Mouse (Mus musculus): Measurements from ENCODE around the gene Olfr638. TPM values are rescaled to one million over a fixed set of nuclear protein-coding genes. Genes with fewer than 3 reads are reported as not detected.
"Not testable (repeated sequence)": the region's sequence is repeated elsewhere in the genome, so short reads cannot be mapped to it uniquely, and the experiment has no call there.

Gene Olfr638
- not detected for total RNA-seq (2021)
- long read RNA-seq, experiment 1, result 0 reads
- long read RNA-seq, experiment 2, result 0 reads

GRCm38 (mm10) chr7:103998446-103998845 is at the start of gene Olfr638:
Olfr638 (plus strand) TSS chr7:103998746.
- no peak for DNase-seq (ENCODE audit: low spot score)

- DNase-seq (ENCODE audit: low spot score), result not testable (repeated sequence)
Observed at GRCm38 (mm10) chr7:103966873-103967272, 31.7 kb upstream of the Olfr638 start.

GRCm38 (mm10) chr7:103970852-103971251 is 27.7 kb upstream of the Olfr638 start, which contains the start of gene Olfr635:
Olfr635 (plus strand) TSS chr7:103971152.
- no peak for DNase-seq (ENCODE audit: low spot score)

GRCm38 (mm10) chr7:103971782-103972181 is 26.8 kb upstream of the Olfr638 start:
- DNase-seq (ENCODE audit: low spot score), result no peak

- no peak for DNase-seq (ENCODE audit: low spot score)
Observed at GRCm38 (mm10) chr7:103999124-103999523, 578 bp downstream of the Olfr638 start.

GRCm38 (mm10) chr7:104017203-104017602 is 18.7 kb downstream of the Olfr638 start, which contains the start of gene Olfr639:
Olfr639 (minus strand) TSS chr7:104017303.
- no peak for DNase-seq (ENCODE audit: low spot score)

GRCm38 (mm10) chr7:104018953-104019352 is 20.4 kb downstream of the Olfr638 start:
- DNase-seq (ENCODE audit: low spot score), result no peak

- DNase-seq (ENCODE audit: low spot score), result no peak
Observed at GRCm38 (mm10) chr7:104021651-104022050, 23.1 kb downstream of the Olfr638 start.

GRCm38 (mm10) chr7:104025473-104025872 is 26.9 kb downstream of the Olfr638 start, which contains the start of gene Olfr640:
Olfr640 (minus strand) TSS chr7:104025573.
- DNase-seq (ENCODE audit: low spot score), result no peak

- no peak for DNase-seq (ENCODE audit: low spot score)
Observed at GRCm38 (mm10) chr7:104026978-104027377, 28.4 kb downstream of the Olfr638 start.

- no peak for DNase-seq (ENCODE audit: low spot score)
Observed at GRCm38 (mm10) chr7:104035145-104035544, 36.6 kb downstream of the Olfr638 start, which contains the start of gene Olfr641. Olfr641 (plus strand) TSS chr7:104035445.

GRCm38 (mm10) chr7:104050745-104051144 is 52.2 kb downstream of the Olfr638 start:
- DNase-seq (ENCODE audit: low spot score), result no peak

GRCm38 (mm10) chr7:104052566-104052965 is 54.0 kb downstream of the Olfr638 start, which contains the start of gene Olfr642:
Olfr642 (minus strand) TSS chr7:104052666.
- DNase-seq (ENCODE audit: low spot score), result no peak

Other genes with a start within 250 kb of the Olfr638 start
- not detected for gene Olfr630, start 241.4 kb upstream of the Olfr638 start, total RNA-seq (2021)
- gene Olfr69, start 227.2 kb upstream of the Olfr638 start, total RNA-seq (2021), result not detected
- not detected for gene Olfr68, start 219.0 kb upstream of the Olfr638 start, total RNA-seq (2021)
- gene Olfr67, start 206.9 kb upstream of the Olfr638 start, total RNA-seq (2021), result not detected
- 10 to 100 TPM; 28.0 to 32.7 TPM for gene Hbb-bt, start 184.8 kb upstream of the Olfr638 start, total RNA-seq (2021)
- gene Hbb-bs, start 170.7 kb upstream of the Olfr638 start, total RNA-seq (2021), result 100 to 1,000 TPM; 317 to 407 TPM
- gene Hbb-bh2, start 158.2 kb upstream of the Olfr638 start, total RNA-seq (2021), result not detected
- gene Hbb-bh1, start 155.6 kb upstream of the Olfr638 start, total RNA-seq (2021), result not detected
- gene Hbb-y, start 145.5 kb upstream of the Olfr638 start, total RNA-seq (2021), result not detected
- gene Olfr66, start 112.5 kb upstream of the Olfr638 start, total RNA-seq (2021), result not detected
- not detected for gene Olfr64, start 104.3 kb upstream of the Olfr638 start, total RNA-seq (2021)
- not detected for gene Olfr65, start 95.3 kb upstream of the Olfr638 start, total RNA-seq (2021)
- not detected for gene Olfr631, start 69.9 kb upstream of the Olfr638 start, total RNA-seq (2021)
- not detected for gene Olfr632, start 64.4 kb upstream of the Olfr638 start, total RNA-seq (2021)
- not detected for gene Olfr633, start 54.3 kb upstream of the Olfr638 start, total RNA-seq (2021)
- not detected for gene Olfr635, start 27.6 kb upstream of the Olfr638 start, total RNA-seq (2021)
- gene Olfr639, start 18.6 kb downstream of the Olfr638 start, total RNA-seq (2021), result under 1 TPM in 1 of 2 experiments, not detected in 1; 0.05 TPM
- gene Olfr640, start 26.8 kb downstream of the Olfr638 start, total RNA-seq (2021), result not detected
- not detected for gene Olfr641, start 36.7 kb downstream of the Olfr638 start, total RNA-seq (2021)
- not detected for gene Olfr642, start 53.9 kb downstream of the Olfr638 start, total RNA-seq (2021)
- gene 4930516K23Rik, start 62.7 kb downstream of the Olfr638 start, total RNA-seq (2021), result not detected
- gene Olfr644, start 73.1 kb downstream of the Olfr638 start, total RNA-seq (2021), result not detected
- not detected for gene Olfr645, start 86.7 kb downstream of the Olfr638 start, total RNA-seq (2021)
- not detected for gene Olfr646, start 106.1 kb downstream of the Olfr638 start, total RNA-seq (2021)
- not detected for gene Ubqln5, start 131.1 kb downstream of the Olfr638 start, total RNA-seq (2021)
- gene Olfr643, start 138.7 kb downstream of the Olfr638 start, total RNA-seq (2021), result not detected
- gene Ubqln3, start 144.5 kb downstream of the Olfr638 start, total RNA-seq (2021), result not detected
- not detected for gene Ubqlnl, start 151.8 kb downstream of the Olfr638 start, total RNA-seq (2021)
- gene Olfm5, start 166.1 kb downstream of the Olfr638 start, total RNA-seq (2021), result not detected
- not detected for gene Olfr648, start 184.6 kb downstream of the Olfr638 start, total RNA-seq (2021)
- not detected for gene Olfr649, start 197.2 kb downstream of the Olfr638 start, total RNA-seq (2021)
- gene Trim6, start 220.0 kb downstream of the Olfr638 start, total RNA-seq (2021), result under 1 TPM in 1 of 2 experiments, not detected in 1; 0.09 TPM
- gene Trim34a, start 245.7 kb downstream of the Olfr638 start, total RNA-seq (2021), result 1 to 10 TPM; 1.1 to 1.2 TPM

Data from gastrocnemius, adult 18-20 months (tissue).